19 mouse cellular contexts compared by ENCODE assay signal in genomic region chr10:17689806-17690205, GRCm38 (mm10).
"Had no signal": no experiment of that assay in that cellular context is flagged by ENCODE, and none has a peak within 500 bp of the region (broad histone marks: within the 10 kb centered on the region; RNA-seq: fewer than 3 reads in every experiment).

No protein-coding gene starts in this region.

- H3K9ac ChIP-seq: kidney, embryonic 15.5 days; liver, embryonic 13.5 days; lung, embryonic 15.5 days; midbrain, embryonic 13.5 days; neural tube, embryonic 13.5 days had no signal

- DNase-seq: kidney, postnatal 10 days; kidney, postnatal 36 days; layer of hippocampus, postnatal 36 days; liver, embryonic 13.5 days; lung, postnatal 10 days; lung, postnatal 36 days; thymus, adult 2 months; thymus, postnatal 14 days; thymus, postnatal 4 days had no signal

- H3K9me3 ChIP-seq: kidney, embryonic 15.5 days; liver, embryonic 13.5 days; lung, embryonic 15.5 days; megakaryocyte, embryonic 14.5 days; midbrain, embryonic 10.5 days; midbrain, embryonic 13.5 days; neural tube, embryonic 13.5 days had no signal

- H3K4me3 ChIP-seq: kidney, embryonic 15.5 days; left cerebral cortex, adult 2 months; liver, embryonic 13.5 days; lung, embryonic 15.5 days; megakaryocyte, embryonic 14.5 days; midbrain, embryonic 10.5 days; midbrain, embryonic 13.5 days; myocyte; neural tube, embryonic 13.5 days had no signal

- H3K27ac ChIP-seq: kidney, embryonic 15.5 days; left cerebral cortex, adult 2 months; liver, embryonic 13.5 days; lung, embryonic 15.5 days; midbrain, embryonic 10.5 days; midbrain, embryonic 13.5 days; neural tube, embryonic 13.5 days; stomach, postnatal 0 days had no signal

- H3K36me3 ChIP-seq: kidney, embryonic 15.5 days; liver, embryonic 13.5 days; lung, embryonic 15.5 days; midbrain, embryonic 10.5 days; midbrain, embryonic 13.5 days; neural tube, embryonic 13.5 days had no signal

- H3K27me3 ChIP-seq: kidney, embryonic 15.5 days; liver, embryonic 13.5 days; lung, embryonic 15.5 days; megakaryocyte, embryonic 14.5 days; midbrain, embryonic 13.5 days; neural tube, embryonic 13.5 days had no signal

- ATAC-seq: midbrain, embryonic 13.5 days; midbrain, embryonic 16.5 days had no signal

- H3K4me2 ChIP-seq: kidney, embryonic 15.5 days; liver, embryonic 13.5 days; lung, embryonic 15.5 days; midbrain, embryonic 13.5 days; neural tube, embryonic 13.5 days had no signal

- H3K4me1 ChIP-seq: kidney, embryonic 15.5 days; liver, embryonic 13.5 days; lung, embryonic 15.5 days; megakaryocyte, embryonic 14.5 days; midbrain, embryonic 10.5 days; midbrain, embryonic 13.5 days; neural tube, embryonic 13.5 days had no signal
